Mouse (Mus musculus) embryonic stem cell, embryonic (primary cell): ENCODE measurements at regions not wholly inside any gene's neighbourhood (a gene's known extent, or its start where the extent isn't known, plus 50 kb on each side); places are given as distances from the start of the nearest gene placed in this dataset.

Source experiments
- CTCF ChIA-PET, 4 experiments: fragments of 300-600 bp in 2 of 4; fragments of 350-600 bp in 2 of 4; sonication (Branson Sonifier 250); formaldehyde crosslinking; loops; one replicate each; lab custom pipeline; 2022; ENCODE audit warnings: inconsistent platforms in 2 of 4; lab: Charles Lee
- POLR2A ChIA-PET, 4 experiments: fragments of 300-600 bp in 2 of 4; fragments of 350-600 bp in 2 of 4; sonication (Branson Sonifier 250); formaldehyde crosslinking; loops; one replicate each; lab custom pipeline; 2022; ENCODE audit warnings: antibody characterized with exemption in 4 of 4, inconsistent platforms in 1 of 4; lab: Charles Lee

DNA sequence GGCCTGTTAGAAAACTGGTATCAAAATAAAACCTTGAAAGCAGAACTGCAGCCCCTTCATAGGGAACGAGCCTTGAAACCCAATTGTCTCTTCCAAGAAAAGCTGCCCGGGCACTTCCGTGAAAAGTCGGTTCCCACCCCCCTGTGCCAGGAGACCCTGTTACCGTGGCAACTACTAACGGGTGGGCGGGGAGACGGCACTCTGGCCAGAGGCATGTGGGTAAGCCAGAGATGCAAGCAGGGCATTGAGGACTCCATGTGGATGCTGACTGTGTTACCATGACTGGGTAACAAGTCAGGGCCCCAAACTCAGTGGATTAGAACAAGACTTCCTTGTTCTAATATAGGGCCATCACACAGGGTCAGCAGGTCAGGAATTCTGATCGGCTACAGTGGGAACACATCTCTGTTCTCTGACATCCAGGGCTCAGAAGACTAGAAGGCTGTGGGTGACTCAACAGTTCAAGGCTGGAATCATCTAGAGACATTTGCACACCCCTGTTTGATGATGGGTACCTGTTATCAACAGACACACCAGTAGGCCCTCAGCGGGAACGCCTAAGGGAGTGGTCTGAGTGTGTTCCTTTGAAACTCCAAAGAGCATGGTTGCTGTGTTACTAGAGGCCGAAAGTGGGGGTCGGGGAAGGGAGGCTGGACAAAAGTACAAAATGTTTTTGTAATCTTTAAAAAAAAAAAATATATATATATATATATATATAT is 236.9 kb upstream of the Sdk2 start:
- ChIA-PET POLR2A (no interaction called here), CTCF (no interaction called here)

DNA sequence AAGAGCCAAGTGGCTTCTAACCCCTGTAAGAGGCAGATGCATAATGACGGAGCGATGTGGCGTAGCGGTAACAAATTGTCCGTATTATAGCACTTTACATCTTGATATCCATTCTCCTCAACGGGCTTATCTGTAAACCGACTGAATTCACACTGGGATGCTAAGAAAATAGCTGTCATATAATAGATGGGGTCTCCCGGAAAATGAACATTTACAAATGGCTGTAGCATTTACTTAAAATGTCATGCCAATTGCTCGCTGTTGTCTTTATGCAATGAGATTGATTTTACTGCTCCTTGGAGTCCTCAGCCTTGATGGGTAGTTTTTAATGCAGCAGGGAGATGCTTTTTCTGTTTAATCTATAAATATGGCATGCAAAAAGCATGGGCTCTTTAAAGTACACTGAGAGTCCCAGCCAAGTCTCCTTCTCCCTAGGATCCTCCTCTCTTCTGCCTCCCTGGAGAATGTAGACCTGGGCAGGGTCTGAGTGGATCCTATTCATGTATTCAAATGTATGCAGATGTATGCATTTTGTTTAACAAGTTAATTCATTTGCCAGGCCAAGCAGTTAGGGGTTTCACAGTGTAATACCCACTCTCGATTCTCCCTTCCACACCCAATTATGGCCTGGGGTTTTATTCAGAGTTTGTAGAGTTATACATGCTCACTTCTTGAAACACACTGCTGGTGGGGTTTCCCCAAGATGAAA is 233.9 kb upstream of the Sdk2 start:
- ChIA-PET CTCF (no interaction called here), POLR2A (no interaction called here)

DNA sequence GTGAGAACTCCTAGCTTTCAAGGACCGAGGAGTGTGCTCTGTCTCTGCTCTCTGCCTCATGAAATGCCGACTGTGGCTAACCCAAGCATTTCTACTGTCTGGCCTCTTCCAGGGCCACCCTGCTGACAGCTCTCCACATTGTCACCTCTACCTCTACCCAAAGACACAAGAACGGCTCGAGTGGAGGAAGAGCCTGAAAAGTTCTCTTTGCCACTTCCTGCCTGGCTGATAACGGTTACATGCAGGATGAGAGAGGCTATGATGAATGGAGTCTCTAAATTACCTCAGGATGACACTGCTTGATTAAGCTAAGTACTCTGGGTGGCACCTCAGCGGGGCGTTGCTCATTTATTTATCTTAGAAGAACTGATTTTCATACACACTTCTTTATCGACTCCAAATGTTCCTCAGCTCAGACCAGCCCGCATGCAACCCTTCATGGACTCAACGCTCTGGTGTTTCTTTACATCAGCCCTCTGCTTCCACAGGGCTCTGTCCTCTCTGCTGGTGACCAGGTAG is 230.0 kb upstream of the Sdk2 start:
- ChIA-PET POLR2A (no interaction called here), CTCF (no interaction called here)

DNA sequence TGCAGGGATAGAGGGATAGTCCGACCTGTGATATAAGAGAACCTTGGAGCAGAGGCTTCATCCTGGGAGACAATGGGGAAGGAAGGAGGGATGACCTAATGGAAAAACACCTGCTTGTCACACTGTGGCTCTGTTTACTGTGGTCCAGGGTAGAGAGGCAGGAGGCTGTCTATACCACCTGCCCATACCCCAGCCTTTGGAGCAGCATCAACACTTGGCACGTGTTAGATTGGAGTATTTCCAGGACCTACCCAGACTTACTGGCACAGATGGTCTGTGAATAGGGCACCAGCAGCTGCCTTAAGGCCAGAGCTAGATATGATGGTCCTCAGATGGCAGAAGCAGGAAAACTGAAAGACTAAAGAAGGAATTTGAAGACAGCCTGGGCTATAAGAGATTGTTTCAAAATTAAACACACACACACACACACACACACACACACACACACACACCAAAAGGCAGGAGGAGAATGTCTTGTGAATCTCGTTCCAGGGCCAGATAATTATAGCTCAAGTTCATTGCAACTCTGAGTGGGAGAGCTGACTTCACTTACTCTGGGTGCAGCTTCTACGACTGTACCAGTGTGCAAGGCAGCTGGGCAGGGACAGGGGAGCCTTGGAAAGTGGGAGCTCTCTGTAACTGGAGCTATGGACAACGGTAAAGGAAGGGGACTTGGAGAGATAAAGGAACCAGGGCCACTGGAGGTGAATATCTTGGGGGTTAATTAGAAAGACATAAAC is 227.8 kb upstream of the Sdk2 start:
- ChIA-PET CTCF (interaction anchor here in 1 of 4 experiments (0.6 kb wide), 1 partner anchor 78 kb away, joined by 8 read pairs; no protein-coding TSS in a partner anchor), POLR2A (interaction anchor here (0.6 to 0.7 kb wide), 5 partner anchors 15 to 179 kb away, joined by 3 read pairs; no protein-coding TSS in a partner anchor)

DNA sequence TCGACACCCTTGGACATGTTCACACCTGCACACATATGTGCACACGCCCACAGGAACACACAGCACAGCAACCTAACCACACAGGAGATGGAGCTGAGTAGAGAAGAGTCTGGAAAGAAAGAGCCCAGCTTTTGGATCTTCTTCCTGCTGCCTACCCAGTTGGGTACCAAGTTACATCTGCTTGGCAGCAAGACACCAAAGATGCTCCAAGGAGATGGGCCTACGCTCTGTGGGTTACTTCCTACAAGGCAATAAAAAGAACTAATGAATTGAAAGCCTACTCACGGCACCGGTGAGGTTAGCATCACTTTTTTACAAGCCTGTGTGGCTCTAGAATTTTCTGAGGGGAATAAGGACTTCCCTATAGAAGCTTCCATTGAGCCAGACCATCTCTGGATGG is 224.4 kb upstream of the Sdk2 start:
- CTCF ChIA-PET, result interaction anchor here in 1 of 4 experiments (1.0 kb wide), 1 partner anchor 68 kb away, joined by 3 read pairs; no protein-coding TSS in a partner anchor
- POLR2A ChIA-PET, result interaction anchor here in 1 of 4 experiments (0.5 to 1.3 kb wide), 2 partner anchors 10 to 77 kb away, joined by 3 to 4 read pairs; no protein-coding TSS in a partner anchor

DNA sequence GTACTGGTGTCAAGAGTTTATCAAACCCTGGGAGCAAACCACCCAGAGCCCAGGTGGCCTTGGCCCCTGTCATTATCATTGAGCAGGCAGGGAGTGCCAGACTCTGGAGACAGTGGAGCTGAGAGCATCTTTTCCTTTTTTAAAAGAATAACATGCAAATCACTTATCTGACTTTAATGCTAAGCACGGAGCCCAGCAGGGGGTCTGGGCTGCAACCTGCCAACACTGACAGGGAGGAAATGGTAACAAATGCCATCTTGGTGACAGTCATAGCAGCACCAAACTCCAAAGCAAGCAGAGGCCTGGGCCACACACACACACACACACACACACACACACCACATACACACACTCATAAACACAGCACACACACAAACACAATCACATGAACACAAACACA is 223.1 kb upstream of the Sdk2 start:
- POLR2A ChIA-PET, result interaction anchor here in 1 of 4 experiments (0.7 kb wide), 1 partner anchor 127 kb away, joined by 3 read pairs; no protein-coding TSS in a partner anchor
- CTCF ChIA-PET, result interaction anchor here in 3 of 4 experiments (0.6 to 1.5 kb wide), 15 partner anchors 8 to 223 kb away, joined by 3 to 4 read pairs (median 3); partner anchors contain the start of gene Sdk2 (in 1 of the 3)

DNA sequence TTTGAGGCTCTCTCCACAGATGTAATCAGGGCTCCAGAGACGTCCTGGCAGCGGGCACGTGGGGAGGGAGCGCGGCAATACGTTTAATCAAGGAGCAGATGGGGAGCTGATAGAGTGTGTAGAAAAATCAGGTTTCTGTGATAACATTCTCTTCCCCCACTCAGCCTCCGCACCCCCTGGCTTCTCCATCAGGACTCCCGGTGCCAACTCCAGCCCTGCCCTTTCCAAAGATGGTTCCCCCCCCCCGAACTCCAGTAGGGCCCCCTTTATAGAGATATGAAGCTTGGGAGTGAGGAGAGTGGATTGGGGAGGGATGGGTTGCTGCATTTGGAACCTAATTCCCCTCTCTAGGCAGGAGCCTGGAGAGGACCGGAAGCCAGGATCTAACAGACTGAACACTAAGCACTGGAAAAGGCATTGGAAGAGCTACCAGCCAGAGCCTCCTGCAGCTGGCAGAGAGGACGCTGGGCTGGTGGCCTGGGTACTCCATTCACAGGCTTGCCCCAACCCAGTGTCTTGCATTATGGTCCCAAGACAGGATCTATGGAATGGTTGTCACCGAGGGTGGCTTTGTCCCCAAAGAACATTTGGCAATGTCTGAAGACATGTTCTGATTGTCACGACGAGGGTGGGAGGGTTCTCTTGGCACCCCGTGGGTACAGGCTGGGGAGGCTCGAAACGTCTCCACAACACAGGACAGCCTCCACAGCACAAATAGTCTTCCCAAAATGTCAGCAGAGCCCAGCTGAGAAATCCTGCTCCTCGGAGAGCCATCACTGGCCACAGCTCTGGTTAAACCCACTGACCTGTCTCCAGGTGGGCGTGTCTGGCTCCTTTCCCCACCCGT is 218.2 kb upstream of the Sdk2 start:
- CTCF ChIA-PET, result interaction anchor here in 1 of 4 experiments (0.6 to 1.9 kb wide), 6 partner anchors 13 to 688 kb away, joined by 3 to 7 read pairs (median 4); no protein-coding TSS in a partner anchor
- POLR2A ChIA-PET, result interaction anchor here in 3 of 4 experiments (0.6 to 0.7 kb wide), 3 partner anchors 27 to 135 kb away, joined by 3 to 5 read pairs (median 4); no protein-coding TSS in a partner anchor

DNA sequence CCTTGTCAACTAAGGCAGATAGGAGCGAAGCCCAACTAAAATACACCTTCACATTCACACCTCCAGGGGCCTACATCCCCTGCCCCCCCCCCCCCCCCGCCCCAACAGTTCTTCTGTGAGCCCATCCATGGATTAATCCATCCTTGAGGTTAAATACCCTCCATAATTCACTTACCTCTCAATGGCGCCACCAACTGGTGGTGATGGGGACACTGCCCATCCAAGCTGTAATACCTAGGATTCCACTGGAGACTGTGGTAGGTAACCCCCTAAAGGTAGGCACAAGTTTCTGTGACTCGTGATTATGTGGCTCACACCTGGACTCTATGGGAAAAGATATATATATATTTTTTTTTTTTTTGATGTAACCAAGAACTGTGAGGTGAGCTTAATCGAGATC is 216.4 kb upstream of the Sdk2 start:
- ChIA-PET CTCF (interaction anchor here in 3 of 4 experiments (0.5 to 1.9 kb wide), 24 partner anchors 10 to 960 kb away, joined by 3 to 12 read pairs (median 4); partner anchors contain the start of gene Sdk2 (in 1 of the 3)), POLR2A (interaction anchor here in 2 of 4 experiments (0.7 to 1.2 kb wide), 3 partner anchors 89 to 1691 kb away, joined by 3 to 6 read pairs (median 3); partner anchors contain the start of gene Itgb4 (in 1 of the 2))

DNA sequence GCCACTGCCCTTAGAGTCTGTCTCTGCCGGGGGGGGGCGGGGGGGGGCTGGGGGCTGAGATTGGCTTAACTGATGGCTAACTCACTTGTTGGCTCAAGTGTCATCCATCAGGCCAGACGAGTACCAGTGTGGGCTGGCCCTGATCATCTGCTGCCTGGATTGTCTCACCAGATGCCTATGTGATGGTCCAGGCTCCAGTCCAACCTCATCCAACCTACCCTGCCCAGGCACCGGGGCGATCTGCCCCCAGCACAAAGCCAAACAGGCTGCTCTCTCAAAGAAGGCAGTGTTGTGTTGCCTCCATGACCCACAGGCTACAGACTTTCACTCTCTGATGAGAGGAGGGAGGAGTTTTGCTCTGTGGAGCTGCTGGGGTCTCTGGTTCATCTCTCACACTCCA is 215.7 kb upstream of the Sdk2 start:
- CTCF ChIA-PET, result interaction anchor here in 3 of 4 experiments (0.5 to 1.9 kb wide), 17 partner anchors 11 to 350 kb away, joined by 3 to 9 read pairs (median 4); partner anchors contain the start of gene Sdk2 (in 1 of the 3)
- POLR2A ChIA-PET, result interaction anchor here in 2 of 4 experiments (1.5 to 1.6 kb wide), 2 partner anchors 19 to 88 kb away, joined by 3 read pairs; no protein-coding TSS in a partner anchor

DNA sequence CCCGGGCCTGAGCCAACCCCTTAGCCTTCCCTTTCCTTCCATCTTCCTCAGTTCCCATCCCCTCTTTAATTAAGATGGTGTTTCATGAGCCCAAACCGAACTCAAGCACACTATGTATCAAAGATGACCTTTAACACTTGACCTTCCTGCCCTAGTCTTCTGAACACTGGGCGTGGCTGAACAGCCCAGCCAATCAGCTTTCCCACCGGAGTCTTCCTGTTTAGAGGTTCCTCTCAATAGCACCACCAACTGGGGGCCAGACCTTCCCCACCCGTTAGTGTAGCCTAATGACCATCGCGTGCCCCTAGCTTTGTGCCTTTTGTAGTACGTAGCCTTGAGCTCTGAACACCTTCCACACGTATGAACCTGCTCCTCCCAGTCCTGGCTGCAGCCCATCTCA is 215.0 kb upstream of the Sdk2 start:
- ChIA-PET POLR2A (interaction anchor here in 3 of 4 experiments (0.6 to 1.9 kb wide), 5 partner anchors 10 to 97 kb away, joined by 3 to 8 read pairs (median 4); no protein-coding TSS in a partner anchor), CTCF (interaction anchor here in 2 of 4 experiments (0.5 to 1.8 kb wide), 10 partner anchors 11 to 355 kb away, joined by 3 to 6 read pairs (median 4); partner anchors contain the start of gene Sdk2 (in 1 of the 2))

DNA sequence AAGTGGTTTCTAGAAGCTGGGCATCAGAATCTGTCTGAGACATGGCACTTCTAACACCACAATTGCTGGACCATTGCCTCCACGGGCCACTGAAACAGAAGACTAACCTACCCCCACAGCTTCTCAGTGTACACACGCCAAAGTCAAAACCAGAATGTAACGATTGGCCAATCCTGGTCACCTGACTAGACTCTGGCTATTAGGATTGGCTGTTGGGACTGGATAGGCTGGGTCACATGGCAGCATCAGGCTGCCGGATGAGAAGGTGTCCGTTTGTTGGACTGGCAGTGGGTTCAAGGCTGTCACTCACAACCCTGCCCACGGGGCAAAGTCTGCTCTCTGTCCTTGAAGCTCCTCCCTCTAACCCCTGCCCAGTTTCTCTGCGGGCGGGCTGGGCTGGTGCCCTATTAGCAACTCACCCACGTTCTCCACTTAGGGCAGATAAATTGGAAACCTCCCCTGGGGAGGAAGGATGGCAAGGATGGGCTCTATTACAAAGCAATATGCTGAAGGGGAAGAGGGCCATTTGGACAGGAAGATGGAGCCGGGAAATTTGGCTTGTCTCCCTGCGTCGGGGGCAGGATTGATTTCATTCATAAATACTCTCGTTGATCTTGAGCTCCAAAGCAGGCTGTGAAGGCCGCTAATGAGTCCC is 214.3 kb upstream of the Sdk2 start:
- ChIA-PET CTCF (interaction anchor here in 3 of 4 experiments (0.6 to 1.3 kb wide), 11 partner anchors 8 to 414 kb away, joined by 3 to 4 read pairs (median 3); partner anchors contain the start of gene Sdk2 (in 1 of the 3)), POLR2A (interaction anchor here in 3 of 4 experiments (0.6 to 1.9 kb wide), 6 partner anchors 9 to 98 kb away, joined by 3 to 8 read pairs (median 4); no protein-coding TSS in a partner anchor)

DNA sequence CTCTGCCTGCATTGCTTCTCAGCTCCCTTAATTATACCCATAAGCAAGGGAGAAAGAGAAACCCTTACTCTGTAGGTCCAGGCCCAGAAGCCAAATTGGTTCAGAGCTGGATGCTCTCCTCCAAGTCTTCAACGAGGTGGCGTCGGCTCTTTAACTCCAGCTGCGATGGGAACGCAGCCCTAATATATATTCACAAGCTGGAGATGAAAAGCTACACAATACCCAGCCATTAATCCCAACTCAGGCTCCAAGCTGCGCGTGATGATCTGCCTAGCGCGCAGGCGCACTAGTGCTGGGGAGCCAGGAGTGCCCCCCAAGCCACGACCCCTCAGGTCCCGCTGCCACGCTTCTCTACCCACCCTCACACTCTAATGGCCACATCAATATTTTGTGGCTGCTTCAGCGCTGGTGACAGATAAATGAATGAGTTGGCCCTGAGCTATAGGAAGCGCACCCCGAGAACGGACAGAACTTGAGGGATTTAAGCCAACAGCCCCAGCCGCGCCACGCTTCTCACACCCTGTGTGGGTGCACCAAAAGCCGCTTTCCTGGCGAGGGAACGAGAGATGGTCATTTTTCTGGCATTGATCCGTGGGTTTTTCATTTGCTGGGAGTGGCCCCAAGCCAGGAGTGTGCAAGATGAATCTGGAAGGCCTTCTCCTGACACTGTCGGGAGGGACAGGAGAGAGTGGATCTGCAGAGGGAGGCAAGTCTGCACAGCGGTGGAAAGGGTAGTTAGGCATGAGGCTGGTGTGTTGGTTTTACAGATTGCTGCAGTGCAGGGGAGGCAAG is 210.9 kb upstream of the Sdk2 start:
- CTCF ChIA-PET, result interaction anchor here in 2 of 4 experiments (0.6 to 1.0 kb wide), 3 partner anchors 11 to 12 kb away, joined by 3 read pairs; no protein-coding TSS in a partner anchor
- POLR2A ChIA-PET, result no interaction called here

DNA sequence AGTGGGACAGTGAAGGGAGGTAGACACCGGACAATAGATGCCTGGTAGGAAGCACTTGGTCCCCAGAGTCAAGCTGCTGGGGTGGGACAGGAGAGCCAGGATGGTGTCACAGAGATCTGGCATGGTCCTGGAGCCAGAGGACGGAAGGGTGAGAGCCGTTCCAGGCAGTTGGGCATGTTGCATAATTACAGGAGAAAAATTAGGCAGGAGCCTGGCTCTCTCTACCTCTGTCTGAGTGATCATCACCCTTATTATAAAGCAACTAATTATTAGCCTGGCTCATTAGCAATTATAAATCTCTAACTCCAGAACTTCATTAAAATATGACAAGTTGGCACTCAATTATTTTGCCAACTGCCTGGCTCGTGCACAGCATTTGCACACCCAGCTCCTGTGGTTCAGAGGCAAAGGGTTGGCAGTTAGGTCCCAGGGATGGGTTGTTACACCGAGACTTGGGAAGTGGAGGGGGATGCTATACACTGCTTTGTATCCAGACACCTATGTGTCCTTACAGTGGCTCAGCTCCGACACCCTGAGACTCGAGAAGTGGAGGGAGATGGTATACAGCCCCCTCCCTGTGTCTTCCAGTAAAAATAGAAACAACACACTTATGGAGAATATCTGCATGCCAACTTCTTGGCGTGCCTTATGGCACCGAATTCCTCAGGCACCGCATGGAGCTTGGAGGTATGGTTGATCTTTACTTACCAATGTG is 203.7 kb upstream of the Sdk2 start:
- CTCF ChIA-PET, result interaction anchor here in 2 of 4 experiments (0.6 to 1.5 kb wide), 2 partner anchors 11 to 13 kb away, joined by 4 to 9 read pairs; no protein-coding TSS in a partner anchor

DNA sequence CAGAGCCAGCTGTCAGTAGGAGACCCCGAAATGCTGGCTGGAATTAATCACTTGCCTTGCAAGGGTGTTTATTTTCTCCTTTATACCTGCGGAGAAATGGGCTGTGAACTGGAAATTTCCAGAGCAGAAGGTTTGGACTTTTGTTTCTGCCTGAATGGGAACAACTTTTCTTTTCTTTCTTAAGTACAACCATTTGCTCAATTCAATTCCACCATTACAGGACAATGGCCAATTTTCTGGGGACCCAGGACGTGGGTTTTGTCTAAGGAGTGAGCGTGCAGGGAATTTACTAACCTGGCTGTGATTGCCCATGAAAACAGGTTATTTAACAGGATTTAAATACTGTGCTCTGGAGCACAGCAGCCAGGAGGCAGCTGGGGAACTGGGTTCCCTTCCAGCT is 195.1 kb upstream of the Sdk2 start:
- POLR2A ChIA-PET, result no interaction called here
- CTCF ChIA-PET, result interaction anchor here in 1 of 4 experiments (0.7 kb wide), 1 partner anchor 373 kb away, joined by 3 read pairs; no protein-coding TSS in a partner anchor

More for the DNA sequence above, 203.7 kb upstream of the Sdk2 start:
- POLR2A ChIA-PET, result no interaction called here

DNA sequence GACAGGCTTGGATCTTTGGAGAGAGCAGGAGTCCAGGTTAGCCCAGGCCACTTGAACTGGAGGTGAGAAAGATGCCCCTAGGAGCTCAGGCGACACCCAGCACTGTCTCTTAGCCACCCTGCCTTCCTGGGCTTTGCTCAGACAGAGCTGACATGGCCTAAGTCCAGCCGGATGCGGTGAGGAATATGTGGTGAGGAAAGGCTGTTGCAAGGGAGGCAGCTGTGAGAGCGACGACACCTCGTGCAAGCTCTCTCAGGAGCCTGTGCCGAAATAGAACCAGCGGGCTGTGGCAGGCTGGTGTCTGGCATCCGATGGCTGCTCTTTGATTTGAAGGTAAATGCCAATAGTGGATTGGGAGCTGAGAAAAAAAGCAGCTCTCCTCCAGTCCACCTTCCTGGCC is 191.4 kb upstream of the Sdk2 start:
- ChIA-PET POLR2A (interaction anchor here in 1 of 4 experiments (1.4 kb wide), 1 partner anchor 11 kb away, joined by 6 read pairs; no protein-coding TSS in a partner anchor), CTCF (no interaction called here)
